Mouse (Mus musculus): ENCODE data around the gene Tjp2. TPM values are rescaled to one million over a fixed set of nuclear protein-coding genes. Genes with fewer than 3 reads are reported as not detected.

The Tjp2 gene
- polyA plus RNA-seq, 1 experiment = 22.1 TPM

DNA sequence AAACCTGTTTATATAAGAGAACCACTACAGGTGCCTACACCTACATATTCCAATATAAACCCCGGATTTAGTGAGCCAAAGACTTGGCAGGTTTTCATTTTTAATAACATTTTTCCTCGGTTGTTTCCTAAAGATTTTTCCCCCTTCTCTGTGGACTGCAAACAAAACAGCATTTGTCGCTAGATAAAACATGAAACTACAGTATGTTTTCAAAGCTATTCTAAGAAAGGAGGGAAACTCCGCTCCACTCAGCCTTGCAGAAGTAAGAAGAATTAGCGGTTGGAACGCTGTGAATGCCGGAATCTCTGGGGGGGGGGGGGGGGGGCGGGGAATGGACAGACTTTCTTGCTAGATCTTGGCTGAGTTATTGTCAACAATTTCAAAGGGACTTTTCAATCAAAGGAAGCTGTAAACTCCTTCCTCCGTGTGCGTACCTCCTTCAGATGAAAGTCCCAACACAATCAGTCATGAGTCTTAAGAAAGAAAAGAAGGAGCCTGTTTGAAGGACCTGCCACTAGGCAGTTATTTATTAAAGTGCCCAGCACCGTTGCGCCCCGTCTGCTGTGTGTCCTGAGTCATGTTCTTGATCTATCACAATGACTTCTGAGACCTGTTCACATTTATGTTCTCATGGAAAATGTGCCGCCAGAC lies 3.9 kb downstream of the Tjp2 start:
- H3ac ChIP-seq (ENCODE audit: control insufficient read depth, insufficient read length, low read depth) = no peak overlapping the region
- H3K79me2 ChIP-seq (ENCODE audit: control insufficient read depth, insufficient read depth) = no peaks in the 10 kb centered on the region
- H3K27me3 ChIP-seq (ENCODE audit: control insufficient read depth, insufficient read depth, insufficient read length) = no peaks in the 10 kb centered on the region
- H3K36me3 ChIP-seq (ENCODE audit: control insufficient read depth, insufficient read depth) = no peaks in the 10 kb centered on the region
- no peak overlapping the region for H3K4me3 ChIP-seq (ENCODE audit: insufficient read depth, poor library complexity, severe bottlenecking)
- no peaks in the 10 kb centered on the region for H3K79me3 ChIP-seq (ENCODE audit: low read depth)
- TF ChIP-seq CTCF (IDR thresholded peaks at IDR 0.05; ENCODE audit: control insufficient read depth, insufficient read depth, insufficient read length) (no peak), MYOD1 (IDR thresholded peaks at IDR 0.05; ENCODE audit: control insufficient read depth, insufficient read length, low read depth) (no peak), MAX (IDR thresholded peaks at IDR 0.05) (no peak), MYOG (IDR thresholded peaks at IDR 0.05; ENCODE audit: control insufficient read depth, extremely low read depth, insufficient read length) (no peak), USF1 (IDR thresholded peaks at IDR 0.05; ENCODE audit: low read depth) (no peak), CEBPB (IDR thresholded peaks at IDR 0.05; ENCODE audit: low read depth) (no peak), FOSL1 (IDR thresholded peaks at IDR 0.05; ENCODE audit: insufficient read depth, low read length, poor library complexity, severe bottlenecking) (no peak)

DNA sequence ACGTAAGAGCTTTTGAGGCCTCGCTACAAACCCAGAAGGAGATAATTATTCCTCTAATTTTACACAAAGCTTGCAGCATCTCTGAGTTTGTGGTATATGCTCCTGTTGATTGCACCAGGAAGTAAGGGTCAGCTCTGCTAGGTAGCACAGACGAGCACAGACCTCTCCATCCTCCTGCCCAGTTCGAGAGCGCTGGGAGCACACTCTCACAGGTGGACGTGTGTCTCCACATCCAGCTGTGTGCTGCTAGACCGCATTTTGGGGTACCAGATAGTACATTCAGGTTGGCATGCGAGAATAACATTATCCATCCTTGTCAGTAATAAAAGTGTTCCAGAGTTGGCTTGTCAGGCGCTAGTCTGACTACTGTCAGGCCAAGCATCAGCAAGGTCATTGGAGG lies 5.8 kb downstream of the Tjp2 start:
- no peaks in the 10 kb centered on the region for H3K79me3 ChIP-seq (ENCODE audit: low read depth)
- TF ChIP-seq MYOD1 (IDR thresholded peaks at IDR 0.05; ENCODE audit: control insufficient read depth, insufficient read length, low read depth) = no peak
- TF ChIP-seq MYOG (IDR thresholded peaks at IDR 0.05; ENCODE audit: control insufficient read depth, extremely low read depth, insufficient read length) = no peak
- TF ChIP-seq MAX (IDR thresholded peaks at IDR 0.05) = no peak
- no peak for TF ChIP-seq CTCF (IDR thresholded peaks at IDR 0.05; ENCODE audit: control insufficient read depth, insufficient read depth, insufficient read length)
- no peak for TF ChIP-seq FOSL1 (IDR thresholded peaks at IDR 0.05; ENCODE audit: insufficient read depth, low read length, poor library complexity, severe bottlenecking)
- no peak for TF ChIP-seq CEBPB (IDR thresholded peaks at IDR 0.05; ENCODE audit: low read depth)
- no peak for TF ChIP-seq USF1 (IDR thresholded peaks at IDR 0.05; ENCODE audit: low read depth)
- H3K27me3 ChIP-seq (ENCODE audit: control insufficient read depth, insufficient read depth, insufficient read length) = no peaks in the 10 kb centered on the region
- H3K79me2 ChIP-seq (ENCODE audit: control insufficient read depth, insufficient read depth) = no peaks in the 10 kb centered on the region
- no peak overlapping the region for H3K4me3 ChIP-seq (ENCODE audit: insufficient read depth, poor library complexity, severe bottlenecking)
- no peaks in the 10 kb centered on the region for H3K36me3 ChIP-seq (ENCODE audit: control insufficient read depth, insufficient read depth)
- H3ac ChIP-seq (ENCODE audit: control insufficient read depth, insufficient read length, low read depth) = no peak overlapping the region

DNA sequence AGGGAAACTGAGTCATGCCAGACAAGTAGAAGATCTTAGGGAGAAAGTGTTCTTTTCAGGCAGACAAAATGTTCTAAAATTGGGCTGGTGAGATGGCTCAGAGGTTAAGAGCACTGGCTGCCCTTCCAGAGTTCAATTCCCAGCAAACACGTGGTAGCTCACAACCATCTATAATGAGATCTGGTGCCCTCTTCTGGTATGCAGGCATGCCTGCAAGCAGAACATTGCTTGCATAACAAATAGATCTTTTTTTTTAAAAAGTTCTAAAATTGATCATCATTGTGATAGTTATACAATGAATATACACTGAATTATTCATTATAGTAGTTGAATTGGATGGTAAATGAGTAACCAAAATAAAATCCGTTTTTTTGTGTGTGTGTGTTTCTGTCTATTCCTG lies 6.5 kb downstream of the Tjp2 start:
- TF ChIP-seq MAX (IDR thresholded peaks at IDR 0.05) (no peak), CTCF (IDR thresholded peaks at IDR 0.05; ENCODE audit: control insufficient read depth, insufficient read depth, insufficient read length) (no peak), MYOD1 (IDR thresholded peaks at IDR 0.05; ENCODE audit: control insufficient read depth, insufficient read length, low read depth) (no peak), CEBPB (IDR thresholded peaks at IDR 0.05; ENCODE audit: low read depth) (no peak), MYOG (IDR thresholded peaks at IDR 0.05; ENCODE audit: control insufficient read depth, extremely low read depth, insufficient read length) (no peak), USF1 (IDR thresholded peaks at IDR 0.05; ENCODE audit: low read depth) (no peak), FOSL1 (IDR thresholded peaks at IDR 0.05; ENCODE audit: insufficient read depth, low read length, poor library complexity, severe bottlenecking) (no peak)

DNA sequence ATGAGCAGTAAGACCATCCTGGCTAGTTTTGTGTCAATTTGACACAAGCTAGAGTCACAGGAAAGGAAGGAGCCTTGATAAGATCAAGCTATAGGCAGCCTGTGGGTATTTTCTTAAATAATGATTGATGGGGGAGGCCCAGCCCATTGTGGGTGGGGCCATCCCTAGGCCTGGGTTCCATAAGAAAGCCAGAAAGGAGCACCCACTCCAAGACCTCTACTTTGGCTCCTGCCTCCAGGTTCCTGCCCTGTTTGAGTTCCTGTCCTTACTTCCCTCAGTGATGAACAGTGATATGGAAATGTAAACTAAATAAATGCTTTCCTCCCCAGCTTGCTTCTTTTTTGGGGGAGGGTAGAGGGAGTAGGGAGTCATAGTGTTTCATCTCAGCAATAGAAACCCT lies 7.0 kb downstream of the Tjp2 start:
- TF ChIP-seq CEBPB (IDR thresholded peaks at IDR 0.05; ENCODE audit: low read depth) = no peak
- no peak for TF ChIP-seq MYOG (IDR thresholded peaks at IDR 0.05; ENCODE audit: control insufficient read depth, extremely low read depth, insufficient read length)
- TF ChIP-seq CTCF (IDR thresholded peaks at IDR 0.05; ENCODE audit: control insufficient read depth, insufficient read depth, insufficient read length) = no peak
- TF ChIP-seq MYOD1 (IDR thresholded peaks at IDR 0.05; ENCODE audit: control insufficient read depth, insufficient read length, low read depth) = no peak
- TF ChIP-seq FOSL1 (IDR thresholded peaks at IDR 0.05; ENCODE audit: insufficient read depth, low read length, poor library complexity, severe bottlenecking) = no peak
- no peak for TF ChIP-seq USF1 (IDR thresholded peaks at IDR 0.05; ENCODE audit: low read depth)
- no peak for TF ChIP-seq MAX (IDR thresholded peaks at IDR 0.05)
- H3K27me3 ChIP-seq (ENCODE audit: control insufficient read depth, insufficient read depth, insufficient read length) = no peaks in the 10 kb centered on the region
- no peaks in the 10 kb centered on the region for H3K79me3 ChIP-seq (ENCODE audit: low read depth)
- H3K4me3 ChIP-seq (ENCODE audit: insufficient read depth, poor library complexity, severe bottlenecking) = no peak overlapping the region
- H3K79me2 ChIP-seq (ENCODE audit: control insufficient read depth, insufficient read depth) = no peaks in the 10 kb centered on the region
- no peaks in the 10 kb centered on the region for H3K36me3 ChIP-seq (ENCODE audit: control insufficient read depth, insufficient read depth)
- H3ac ChIP-seq (ENCODE audit: control insufficient read depth, insufficient read length, low read depth) = no peak overlapping the region

More for the DNA sequence above, 6.5 kb downstream of the Tjp2 start:
- Histone ChIP-seq H3K4me3 (ENCODE audit: insufficient read depth, poor library complexity, severe bottlenecking) (no peak overlapping the region), H3K79me3 (ENCODE audit: low read depth) (no peaks in the 10 kb centered on the region), H3K36me3 (ENCODE audit: control insufficient read depth, insufficient read depth) (no peaks in the 10 kb centered on the region), H3ac (ENCODE audit: control insufficient read depth, insufficient read length, low read depth) (no peak overlapping the region), H3K27me3 (ENCODE audit: control insufficient read depth, insufficient read depth, insufficient read length) (no peaks in the 10 kb centered on the region), H3K79me2 (ENCODE audit: control insufficient read depth, insufficient read depth) (no peaks in the 10 kb centered on the region)

DNA sequence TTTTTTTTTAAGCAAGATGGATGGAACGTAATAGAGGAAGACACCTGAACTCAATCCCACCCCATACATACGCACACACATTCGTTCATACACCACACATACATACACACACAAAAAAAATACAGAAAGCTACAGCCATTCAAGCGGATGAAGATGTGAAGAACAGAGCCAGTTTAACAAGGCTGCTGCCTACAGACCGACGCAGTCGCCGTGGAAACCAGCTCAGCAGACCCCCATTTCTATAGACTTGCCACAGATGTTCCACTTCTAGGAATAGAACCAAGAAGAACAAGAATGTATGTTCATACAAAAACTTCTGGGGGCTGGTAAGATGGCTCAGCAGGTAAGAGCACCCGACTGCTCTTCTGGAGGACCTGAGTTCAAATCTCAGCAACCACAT lies 8.1 kb downstream of the Tjp2 start:
- TF ChIP-seq FOSL1 (IDR thresholded peaks at IDR 0.05; ENCODE audit: insufficient read depth, low read length, poor library complexity, severe bottlenecking) = no peak
- no peak for TF ChIP-seq USF1 (IDR thresholded peaks at IDR 0.05; ENCODE audit: low read depth)
- no peak for TF ChIP-seq CEBPB (IDR thresholded peaks at IDR 0.05; ENCODE audit: low read depth)
- TF ChIP-seq MYOD1 (IDR thresholded peaks at IDR 0.05; ENCODE audit: control insufficient read depth, insufficient read length, low read depth) = no peak
- no peak for TF ChIP-seq CTCF (IDR thresholded peaks at IDR 0.05; ENCODE audit: control insufficient read depth, insufficient read depth, insufficient read length)
- no peak for TF ChIP-seq MYOG (IDR thresholded peaks at IDR 0.05; ENCODE audit: control insufficient read depth, extremely low read depth, insufficient read length)
- TF ChIP-seq MAX (IDR thresholded peaks at IDR 0.05) = no peak
- no peaks in the 10 kb centered on the region for H3K79me3 ChIP-seq (ENCODE audit: low read depth)
- H3K36me3 ChIP-seq (ENCODE audit: control insufficient read depth, insufficient read depth) = no peaks in the 10 kb centered on the region
- H3K27me3 ChIP-seq (ENCODE audit: control insufficient read depth, insufficient read depth, insufficient read length) = no peaks in the 10 kb centered on the region
- no peak overlapping the region for H3ac ChIP-seq (ENCODE audit: control insufficient read depth, insufficient read length, low read depth)
- H3K4me3 ChIP-seq (ENCODE audit: insufficient read depth, poor library complexity, severe bottlenecking) = no peak overlapping the region
- H3K79me2 ChIP-seq (ENCODE audit: control insufficient read depth, insufficient read depth) = no peaks in the 10 kb centered on the region
